Mouse (Mus musculus) spleen, adult 2 months (tissue): Measurements from ENCODE around the gene Hoxa9. TPM values are rescaled to one million over a fixed set of nuclear protein-coding genes. Genes with fewer than 3 reads are reported as not detected.

Source experiments
- DNase-seq, 2 experiments: peaks; one replicate each; pipeline versions ENCODE4 v3.0.0 to v3.0.0-alpha.2; 2012 to 2021; ENCODE audit warnings: low spot score in 2 of 2, low read depth in 1 of 2
- H3K27ac ChIP-seq: fragments of 200-500 bp; 2 replicates; pipeline ENCODE4 v1.5.1; 2012; ENCODE audit warnings: low read length, inconsistent platforms; ENCODE audit not compliant: insufficient read depth
- H3K27me3 ChIP-seq: fragments of 200-500 bp; 2 replicates; pipeline ENCODE4 v1.6.1; 2012; ENCODE audit warnings: mild to moderate bottlenecking, moderate library complexity, low read length, inconsistent platforms; ENCODE audit not compliant: control insufficient read depth, insufficient read depth
- H3K36me3 ChIP-seq: fragments of 200-500 bp; 2 replicates; pipeline ENCODE4 v1.6.1; 2012; ENCODE audit warnings: mild to moderate bottlenecking, low read length, inconsistent platforms; ENCODE audit not compliant: control insufficient read depth, insufficient read depth
- H3K4me1 ChIP-seq: fragments of 200-500 bp; 2 replicates; pipeline ENCODE4 v1.6.1; 2011; ENCODE audit warnings: inconsistent platforms; ENCODE audit not compliant: control insufficient read depth, insufficient read depth, insufficient read length
- H3K4me3 ChIP-seq: fragments of 200-500 bp; 2 replicates; pipeline ENCODE4 v1.5.1; 2011; ENCODE audit warnings: mild to moderate bottlenecking, inconsistent platforms; ENCODE audit not compliant: insufficient read depth, insufficient read length; ENCODE audit errors: extremely low read depth
- CTCF ChIP-seq: fragments of 200-500 bp; IDR thresholded peaks from 2 replicates; pipeline ENCODE4 v1.5.1; 2011; ENCODE audit warnings: mild to moderate bottlenecking, inconsistent platforms; ENCODE audit not compliant: insufficient read depth, insufficient read length, insufficient replicate concordance; ENCODE audit errors: extremely low read depth
- POLR2A ChIP-seq: fragments of 200-500 bp; IDR thresholded peaks from 2 replicates; pipeline ENCODE4 v1.6.1; 2011; ENCODE audit warnings: low read depth, low read length, inconsistent platforms
- WGBS: fragments of 180-500 bp; shearing (Covaris S2); methylation state at CpG from one replicate; pipeline ENCODE4 v1.1.7; 2018; 5-methylcytosine and 5-hydroxymethylcytosine counted together
- polyA plus RNA-seq: library from polyadenylated mRNA; depleted of rRNA; stranded (reverse); fragments of >200 nt; gene quantifications from 2 replicates; pipeline ENCODE4 v1.2.3, GENCODE M21; 2012

Hoxa9 gene
- polyA plus RNA-seq, 1 experiment: 0.18 TPM

DNA sequence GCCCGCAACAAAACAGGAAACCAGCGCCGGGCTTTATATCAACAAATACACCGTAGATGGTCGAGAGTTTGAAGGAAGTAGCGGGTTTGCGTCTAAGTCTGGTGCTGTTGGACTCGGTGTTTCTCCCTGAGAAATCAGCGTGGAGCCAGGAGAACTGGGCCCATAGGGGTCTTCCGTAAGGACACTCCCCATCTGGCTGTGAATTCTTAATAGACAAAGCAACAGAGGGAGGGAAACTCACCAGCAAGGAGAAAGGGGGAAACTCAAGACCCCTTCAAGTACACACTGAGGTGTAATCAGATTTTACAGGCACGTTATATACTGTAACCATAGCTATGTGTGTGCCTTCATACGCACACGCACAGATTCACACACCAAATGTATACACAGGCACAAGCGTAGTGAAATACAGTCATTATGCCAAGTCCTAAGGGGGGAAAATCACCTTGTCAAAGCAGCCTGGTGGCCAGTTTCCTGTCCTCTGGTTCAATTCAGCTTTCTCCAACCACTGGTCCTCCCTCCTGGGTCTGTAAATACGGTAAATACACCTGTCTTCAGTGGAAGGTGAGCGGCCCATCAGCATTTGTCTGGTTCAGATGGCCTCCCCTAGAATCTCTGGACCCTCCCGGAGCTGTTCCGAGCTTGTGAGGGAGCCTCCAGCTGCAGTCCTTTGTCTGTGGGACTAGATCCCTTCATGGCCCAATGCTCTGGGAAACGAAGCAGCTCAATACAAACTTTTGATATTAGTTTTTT is 35.2 kb upstream of the Hoxa9 start:
- Histone ChIP-seq H3K4me1 (no peaks in the 10 kb centered on the region; the same call in 1 of the 2 replicates), H3K4me3 (no peak overlapping the region), H3K27me3 (peaks cover 45% of the 10 kb centered on the region), H3K27ac (no peak overlapping the region), H3K36me3 (no peaks in the 10 kb centered on the region)
- DNase-seq: no peak
- no peak for TF ChIP-seq CTCF
- TF ChIP-seq POLR2A: no peak
- 6% methylated on average over 19 of the region's 19 CpGs for WGBS

DNA sequence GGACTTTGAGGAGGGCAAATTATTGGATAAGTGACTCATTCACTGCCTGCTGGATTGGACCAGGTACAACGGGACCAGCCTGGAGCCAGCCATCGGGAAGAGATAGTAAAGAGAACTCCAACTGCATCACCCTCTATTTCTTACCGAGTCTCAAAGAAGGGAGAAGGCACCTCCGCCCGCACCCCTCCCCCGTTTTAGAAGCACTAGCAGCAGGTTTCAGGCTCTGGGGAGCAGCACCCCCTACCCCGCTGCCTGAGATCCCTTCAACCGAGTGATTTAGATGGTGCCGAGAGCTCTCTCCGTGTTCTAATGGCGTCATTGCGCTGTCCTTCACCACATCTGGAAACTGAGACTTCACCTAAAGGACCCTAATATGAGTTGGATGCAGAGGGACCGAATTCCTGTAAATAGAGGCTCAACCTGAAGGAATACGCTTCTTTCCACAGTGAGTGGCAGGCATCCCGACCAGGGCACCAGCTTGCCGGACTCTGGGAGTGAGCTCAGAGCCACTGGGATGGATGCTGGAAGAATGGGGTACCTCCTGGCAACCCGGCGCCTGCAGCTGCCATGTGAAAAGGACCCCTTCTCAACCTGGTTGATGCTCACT is 34.5 kb upstream of the Hoxa9 start:
- TF ChIP-seq POLR2A (no peak), CTCF (no peak)
- peaks cover 50% of the 10 kb centered on the region for H3K27me3 ChIP-seq
- no peak overlapping the region for H3K4me3 ChIP-seq
- no peak for DNase-seq
- H3K36me3 ChIP-seq: no peaks in the 10 kb centered on the region
- no peak overlapping the region for H3K27ac ChIP-seq
- no peaks in the 10 kb centered on the region; the same call in 1 of the 2 replicates for H3K4me1 ChIP-seq
- WGBS: 9% methylated on average over 18 of the region's 18 CpGs

DNA sequence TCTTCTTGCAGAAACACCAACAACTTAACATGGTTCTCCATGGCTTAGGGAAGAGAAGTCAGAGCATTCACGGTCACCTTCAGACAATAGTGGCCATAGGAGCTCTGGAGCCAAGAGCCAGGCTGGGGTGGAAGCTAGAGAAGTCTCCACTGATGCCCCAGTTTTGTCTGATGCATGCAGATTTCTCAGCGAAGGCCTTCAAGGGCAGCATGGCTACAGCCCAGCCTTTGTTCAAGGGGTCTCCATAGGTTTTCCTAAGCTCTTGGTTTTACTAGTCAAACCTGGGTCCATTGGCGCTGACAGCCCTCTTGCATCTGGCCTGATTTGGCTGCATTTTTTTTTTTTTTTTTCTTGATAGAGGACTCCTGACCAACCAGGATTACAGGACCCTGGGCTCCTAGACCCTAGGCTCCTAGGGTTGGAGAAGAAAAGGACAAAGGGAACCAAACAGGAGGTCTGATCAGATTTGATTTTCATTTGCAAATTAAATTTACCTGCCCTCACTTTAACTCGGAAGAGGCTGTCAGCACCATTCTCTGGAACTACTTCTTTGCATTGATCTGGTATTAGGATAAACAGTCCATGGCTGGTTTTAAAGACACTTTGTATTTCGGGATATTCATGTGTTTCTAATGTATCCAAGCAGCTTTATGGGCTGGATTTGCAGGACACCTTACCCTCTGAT is 33.4 kb upstream of the Hoxa9 start:
- no peak for TF ChIP-seq POLR2A
- TF ChIP-seq CTCF: no peak
- Histone ChIP-seq H3K27me3 (peaks cover 60% of the 10 kb centered on the region), H3K4me3 (no peak overlapping the region), H3K4me1 (peaks cover 4% of the 10 kb centered on the region), H3K27ac (no peak overlapping the region), H3K36me3 (no peaks in the 10 kb centered on the region)
- 8% methylated on average over 5 of the region's 5 CpGs for WGBS
- DNase-seq: no peak

DNA sequence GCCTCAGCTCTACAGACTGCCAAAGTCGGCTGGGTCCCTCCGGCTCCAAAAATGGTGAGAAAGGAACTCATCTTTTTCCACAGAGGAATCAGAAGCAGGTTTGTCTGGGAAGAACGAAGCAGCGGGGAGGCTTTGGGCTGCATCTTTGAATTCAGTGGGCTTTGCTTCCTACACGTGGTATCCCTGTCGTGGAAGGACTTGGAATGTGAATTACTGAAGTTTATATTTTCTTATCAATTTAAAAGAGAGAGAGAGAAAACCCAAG is 32.4 kb upstream of the Hoxa9 start:
- DNase-seq: no peak
- whole genome bisulfite sequencing: 5% methylated on average over 6 of the region's 6 CpGs
- Histone ChIP-seq H3K36me3 (no peaks in the 10 kb centered on the region), H3K27me3 (peaks cover 57% of the 10 kb centered on the region), H3K27ac (no peak overlapping the region), H3K4me1 (peaks cover 4% of the 10 kb centered on the region), H3K4me3 (no peak overlapping the region)
- TF ChIP-seq CTCF (no peak), POLR2A (no peak)

DNA sequence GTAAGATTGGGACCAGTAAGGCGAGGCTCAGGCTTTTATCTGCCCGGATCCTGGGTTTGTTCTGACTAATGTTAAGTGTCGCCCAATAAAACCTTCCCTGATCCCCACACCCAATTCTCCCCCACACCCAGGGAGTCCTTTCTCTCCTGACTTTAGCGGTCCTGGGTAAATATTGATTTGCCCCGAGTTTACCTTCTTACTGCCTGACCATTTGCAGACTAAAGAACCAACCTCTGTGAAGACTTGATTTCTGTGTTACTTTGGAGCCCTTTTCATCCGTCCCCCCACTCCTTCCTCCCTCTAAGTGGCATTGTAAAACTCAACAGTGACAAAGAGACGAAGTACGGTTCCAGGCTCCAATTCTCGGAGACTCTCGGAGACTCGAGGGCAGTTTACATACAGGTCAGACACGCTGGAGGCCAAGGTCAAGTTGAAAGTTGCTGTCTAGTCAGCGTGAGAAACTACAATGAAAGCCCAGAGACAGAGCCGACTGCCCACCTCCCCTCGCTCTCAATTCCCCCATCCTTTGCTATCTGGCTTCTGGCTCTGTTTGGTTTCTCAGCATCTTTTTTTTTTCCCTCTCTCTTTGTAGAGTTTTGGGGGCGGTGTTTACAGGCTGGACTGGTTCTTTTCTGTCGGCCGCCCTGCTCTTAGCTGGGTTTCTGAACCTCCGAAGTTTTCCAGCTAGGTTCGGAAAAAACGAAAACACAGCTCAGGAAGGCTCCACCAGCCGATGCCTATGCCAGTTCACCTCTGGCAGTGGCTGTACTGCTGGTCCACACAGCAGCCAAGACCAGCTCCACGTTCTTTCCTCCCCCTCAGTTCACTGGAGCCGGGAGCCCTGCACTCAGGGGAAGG is 31.8 kb upstream of the Hoxa9 start:
- no peak for TF ChIP-seq CTCF
- no peak for DNase-seq
- Histone ChIP-seq H3K27ac (no peak overlapping the region), H3K36me3 (no peaks in the 10 kb centered on the region), H3K4me3 (no peak overlapping the region), H3K4me1 (peaks cover 4% of the 10 kb centered on the region), H3K27me3 (peaks cover 55% of the 10 kb centered on the region)
- WGBS: 7% methylated on average over 24 of the region's 24 CpGs

DNA sequence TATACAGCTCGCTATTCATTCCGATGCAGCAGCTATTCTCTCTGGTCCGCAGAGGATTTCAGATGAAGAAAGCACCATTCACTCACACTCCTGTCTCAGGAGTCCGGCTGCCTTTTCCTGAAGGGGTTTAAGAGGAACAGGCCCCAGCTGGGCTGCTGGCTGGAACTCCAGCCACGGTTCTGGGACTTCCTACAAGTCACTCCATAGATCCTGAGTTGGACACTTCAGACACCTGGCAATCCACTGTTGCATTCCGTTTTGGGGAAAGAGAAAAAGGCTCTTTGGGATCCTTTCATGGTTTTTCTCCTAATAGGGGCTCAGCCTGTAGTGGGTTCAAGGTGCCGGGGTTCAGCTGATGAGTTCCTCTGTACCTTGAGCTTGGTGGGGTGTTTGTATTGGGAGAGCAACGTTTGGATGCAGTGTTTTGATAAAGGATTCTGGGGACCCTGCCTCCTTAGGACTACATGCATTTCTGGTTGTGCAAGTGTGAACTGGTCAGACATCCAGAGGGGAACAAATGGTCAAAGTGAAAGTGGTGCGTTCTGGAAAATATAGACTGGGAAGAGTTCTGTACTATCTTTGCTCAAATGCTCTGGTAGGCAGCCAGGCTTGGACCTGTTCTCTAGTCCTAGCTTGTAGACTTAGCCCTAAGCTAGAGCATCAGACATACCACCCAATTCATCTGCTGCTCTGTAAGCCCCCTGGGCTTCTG is 31.0 kb upstream of the Hoxa9 start:
- Histone ChIP-seq H3K4me1 (peaks cover 4% of the 10 kb centered on the region), H3K27me3 (peaks cover 55% of the 10 kb centered on the region), H3K4me3 (no peak overlapping the region), H3K36me3 (no peaks in the 10 kb centered on the region), H3K27ac (no peak overlapping the region)
- no peak for TF ChIP-seq CTCF
- TF ChIP-seq POLR2A: no peak
- WGBS: 7% methylated on average over 9 of the region's 9 CpGs
- no peak for DNase-seq
